Mouse (Mus musculus): ENCODE data around the gene Gm29666.

GRCm38 (mm10) chr15:84913201-84913600 lies 6.6 kb downstream of the Gm29666 start:
- TF ChIP-seq POLR2A (IDR thresholded peaks at IDR 0.05; ENCODE audit: low read depth, low read length) (no peak), CTCF (conservative IDR thresholded peaks at IDR 0.05; ENCODE audit: insufficient read depth, insufficient read length, low read depth, low read length) (no peak)
